Mouse (Mus musculus): Measurements from ENCODE around the gene Gas2l3. TPM values are rescaled to one million over a fixed set of nuclear protein-coding genes. Genes with fewer than 3 reads are reported as not detected.
A peak's percentile ranks its signal among the peaks of the same experiment; 100 is the strongest.

The Gas2l3 gene
- 20.7 and 22.0 TPM in 2 replicates for polyA plus RNA-seq (2015; fragmentation: Nextera tagmentation; extraction: Ambion mirVana)

GRCm38 (mm10) chr10:89443623-89444151 lies at the start of gene Gas2l3:
Gene Gas2l3 (minus strand): TSS chr10:89443967.
- under 1% methylated on average over 39 of the region's 39 CpGs for WGBS
- Histone ChIP-seq H3K4me2 (peak within 1 kb of the TSS; percentile 73), H3K9me3 (no peaks in the 10 kb centered on the region), H3K9ac (peak within 1 kb of the TSS; percentile 67), H3K4me3 (peak within 1 kb of the TSS; percentile 82), H3K36me3 (no peaks in the 10 kb centered on the region; the same call in 1 of the 2 replicates), H3K4me1 (peaks cover 15% of the 10 kb centered on the region), H3K27ac (peak within 1 kb of the TSS; percentile 90), H3K27me3 (no peaks in the 10 kb centered on the region)
- peak; percentile 95 for ATAC-seq (ENCODE audit: borderline replicate concordance, extremely low read depth, low FRiP score, low TSS enrichment)

- no peak overlapping the region for H3K27ac ChIP-seq
- ATAC-seq (ENCODE audit: borderline replicate concordance, extremely low read depth, low FRiP score, low TSS enrichment): no peak
- H3K4me2 ChIP-seq: no peak overlapping the region
- no peaks in the 10 kb centered on the region for H3K27me3 ChIP-seq
- H3K4me1 ChIP-seq: no peaks in the 10 kb centered on the region
- H3K36me3 ChIP-seq: no peaks in the 10 kb centered on the region
- no peaks in the 10 kb centered on the region for H3K9me3 ChIP-seq
- H3K4me3 ChIP-seq: no peak overlapping the region
- H3K9ac ChIP-seq: no peak overlapping the region
- 25% methylated on average over 3 of the region's 3 CpGs for WGBS
These were observed 47.6 kb upstream of the Gas2l3 start for GRCm38 (mm10) chr10:89491321-89491720.

GRCm38 (mm10) chr10:89490250-89490649 lies 46.5 kb upstream of the Gas2l3 start:
- H3K4me3 ChIP-seq: no peak overlapping the region

GRCm38 (mm10) chr10:89489459-89489858 lies 45.7 kb upstream of the Gas2l3 start:
- no peaks in the 10 kb centered on the region for H3K4me1 ChIP-seq
- H3K4me2 ChIP-seq: no peak overlapping the region
- no peaks in the 10 kb centered on the region for H3K27me3 ChIP-seq
- no peaks in the 10 kb centered on the region for H3K9me3 ChIP-seq
- H3K9ac ChIP-seq: no peak overlapping the region
- 60% methylated on average over 4 of the region's 4 CpGs for WGBS
- no peaks in the 10 kb centered on the region for H3K36me3 ChIP-seq
- no peak overlapping the region for H3K27ac ChIP-seq
- no peak for ATAC-seq (ENCODE audit: borderline replicate concordance, extremely low read depth, low FRiP score, low TSS enrichment)
- H3K4me3 ChIP-seq: no peak overlapping the region

More at GRCm38 (mm10) chr10:89490250-89490649, 46.5 kb upstream of the Gas2l3 start:
- ATAC-seq (ENCODE audit: borderline replicate concordance, extremely low read depth, low FRiP score, low TSS enrichment): no peak
- Histone ChIP-seq H3K9ac (no peak overlapping the region), H3K4me1 (no peaks in the 10 kb centered on the region), H3K36me3 (no peaks in the 10 kb centered on the region), H3K9me3 (no peaks in the 10 kb centered on the region), H3K27me3 (no peaks in the 10 kb centered on the region), H3K27ac (no peak overlapping the region), H3K4me2 (no peak overlapping the region)
- 86% methylated on average over 3 of the region's 3 CpGs for WGBS

GRCm38 (mm10) chr10:89486995-89487742 lies 43.4 kb upstream of the Gas2l3 start:
- H3K4me2 ChIP-seq: no peak overlapping the region
- no peaks in the 10 kb centered on the region for H3K36me3 ChIP-seq
- no peaks in the 10 kb centered on the region for H3K4me1 ChIP-seq
- no peak overlapping the region for H3K27ac ChIP-seq
- no peak for ATAC-seq (ENCODE audit: borderline replicate concordance, extremely low read depth, low FRiP score, low TSS enrichment)
- H3K4me3 ChIP-seq: no peak overlapping the region
- WGBS: 62% methylated on average over 4 of the region's 4 CpGs
- H3K27me3 ChIP-seq: no peaks in the 10 kb centered on the region
- no peak overlapping the region for H3K9ac ChIP-seq
- H3K9me3 ChIP-seq: no peaks in the 10 kb centered on the region

GRCm38 (mm10) chr10:89484907-89485306 lies 41.1 kb upstream of the Gas2l3 start:
- Histone ChIP-seq H3K4me2 (no peak overlapping the region), H3K4me1 (no peaks in the 10 kb centered on the region), H3K4me3 (no peak overlapping the region), H3K36me3 (no peaks in the 10 kb centered on the region), H3K9me3 (no peaks in the 10 kb centered on the region), H3K27ac (no peak overlapping the region), H3K27me3 (no peaks in the 10 kb centered on the region), H3K9ac (no peak overlapping the region)
- ATAC-seq (ENCODE audit: borderline replicate concordance, extremely low read depth, low FRiP score, low TSS enrichment): no peak

GRCm38 (mm10) chr10:89483812-89484602 lies 40.2 kb upstream of the Gas2l3 start:
- Histone ChIP-seq H3K9ac (no peak overlapping the region), H3K4me2 (no peak overlapping the region), H3K27me3 (no peaks in the 10 kb centered on the region), H3K4me3 (no peak overlapping the region), H3K9me3 (no peaks in the 10 kb centered on the region), H3K27ac (no peak overlapping the region), H3K36me3 (no peaks in the 10 kb centered on the region), H3K4me1 (no peaks in the 10 kb centered on the region)
- no peak for ATAC-seq (ENCODE audit: borderline replicate concordance, extremely low read depth, low FRiP score, low TSS enrichment)
- 71% methylated on average over 18 of the region's 18 CpGs for WGBS

GRCm38 (mm10) chr10:89483113-89483512 lies 39.3 kb upstream of the Gas2l3 start:
- ATAC-seq (ENCODE audit: borderline replicate concordance, extremely low read depth, low FRiP score, low TSS enrichment): no peak
- Histone ChIP-seq H3K9me3 (no peaks in the 10 kb centered on the region), H3K36me3 (no peaks in the 10 kb centered on the region), H3K27ac (no peak overlapping the region), H3K4me3 (no peak overlapping the region), H3K4me2 (no peak overlapping the region), H3K27me3 (no peaks in the 10 kb centered on the region), H3K4me1 (no peaks in the 10 kb centered on the region), H3K9ac (no peak overlapping the region)
- WGBS: 85% methylated on average over 14 of the region's 14 CpGs

GRCm38 (mm10) chr10:89482142-89482681 lies 38.4 kb upstream of the Gas2l3 start:
- no peak for ATAC-seq (ENCODE audit: borderline replicate concordance, extremely low read depth, low FRiP score, low TSS enrichment)

GRCm38 (mm10) chr10:89481638-89482037 lies 37.9 kb upstream of the Gas2l3 start:
- ATAC-seq (ENCODE audit: borderline replicate concordance, extremely low read depth, low FRiP score, low TSS enrichment): no peak
- no peak overlapping the region for H3K9ac ChIP-seq
- H3K4me2 ChIP-seq: no peak overlapping the region
- no peaks in the 10 kb centered on the region for H3K4me1 ChIP-seq
- WGBS: 59% methylated on average over 7 of the region's 7 CpGs
- H3K27me3 ChIP-seq: no peaks in the 10 kb centered on the region
- no peaks in the 10 kb centered on the region for H3K9me3 ChIP-seq
- H3K27ac ChIP-seq: no peak overlapping the region
- no peak overlapping the region for H3K4me3 ChIP-seq
- H3K36me3 ChIP-seq: no peaks in the 10 kb centered on the region

More at GRCm38 (mm10) chr10:89482142-89482681, 38.4 kb upstream of the Gas2l3 start:
- no peak overlapping the region for H3K9ac ChIP-seq
- no peaks in the 10 kb centered on the region for H3K4me1 ChIP-seq
- no peaks in the 10 kb centered on the region for H3K36me3 ChIP-seq
- WGBS: 67% methylated on average over 10 of the region's 10 CpGs
- H3K27me3 ChIP-seq: no peaks in the 10 kb centered on the region
- no peak overlapping the region for H3K4me3 ChIP-seq
- H3K9me3 ChIP-seq: no peaks in the 10 kb centered on the region
- no peak overlapping the region for H3K4me2 ChIP-seq
- H3K27ac ChIP-seq: no peak overlapping the region

- no peak overlapping the region for H3K9ac ChIP-seq
- H3K36me3 ChIP-seq: no peaks in the 10 kb centered on the region
- no peak overlapping the region for H3K4me3 ChIP-seq
- 91% methylated on average over 8 of the region's 8 CpGs for WGBS
- H3K27me3 ChIP-seq: no peaks in the 10 kb centered on the region
- no peak overlapping the region for H3K27ac ChIP-seq
- H3K4me2 ChIP-seq: no peak overlapping the region
- H3K4me1 ChIP-seq: no peaks in the 10 kb centered on the region
- no peak for ATAC-seq (ENCODE audit: borderline replicate concordance, extremely low read depth, low FRiP score, low TSS enrichment)
- H3K9me3 ChIP-seq: no peaks in the 10 kb centered on the region
These were observed 35.0 kb upstream of the Gas2l3 start for GRCm38 (mm10) chr10:89478766-89479165.
